Mouse (Mus musculus) embryonic facial prominence, embryonic 11.5 days (tissue): ENCODE measurements at regions not wholly inside any gene's neighbourhood (a gene's known extent, or its start where the extent isn't known, plus 50 kb on each side); places are given as distances from the start of the nearest gene placed in this dataset.

Source experiments
- ATAC-seq: fragments of 200-750 bp; cut with Nextera tagmentation; replicated peaks from 2 replicates; pipeline ENCODE4 v1.8.0; 2017; ENCODE audit warnings: low read depth; ENCODE audit not compliant: insufficient number of reproducible peaks, low FRiP score, low TSS enrichment
- DNase-seq: peaks from one replicate; pipeline ENCODE4 v3.0.0-alpha.2; 2015; ENCODE audit warnings: low spot score
- H3K27ac ChIP-seq: fragments of 300-500 bp; sonication (generic); replicated peaks from 2 replicates; pipeline ENCODE4 v1.5.1; 2014; ENCODE audit warnings: mild to moderate bottlenecking, low read depth, low read length, control low read depth
- H3K27me3 ChIP-seq: fragments of 300-500 bp; sonication (generic); 2 replicates; pipeline ENCODE4 v1.6.1; 2014; ENCODE audit warnings: mild to moderate bottlenecking, low read length, moderate library complexity, mixed read lengths; ENCODE audit not compliant: control insufficient read depth, insufficient read depth
- H3K36me3 ChIP-seq: fragments of 300-500 bp; sonication (generic); replicated peaks from 2 replicates; pipeline ENCODE4 v1.6.1; 2014; ENCODE audit warnings: low read depth, mild to moderate bottlenecking, low read length, moderate library complexity, mixed read lengths; ENCODE audit not compliant: control insufficient read depth, insufficient read depth
- H3K4me1 ChIP-seq: fragments of 300-500 bp; sonication (generic); 2 replicates; pipeline ENCODE4 v1.6.1; 2014; ENCODE audit warnings: low read length, mixed read lengths; ENCODE audit not compliant: control insufficient read depth, insufficient read depth
- H3K4me2 ChIP-seq: fragments of 300-500 bp; sonication (generic); 2 replicates; pipeline ENCODE4 v1.6.1; 2014; ENCODE audit warnings: low read depth, mild to moderate bottlenecking, control low read depth, low read length, moderate library complexity
- H3K4me3 ChIP-seq: fragments of 300-500 bp; sonication (generic); 2 replicates; pipeline ENCODE4 v1.5.1; 2014; ENCODE audit warnings: low read depth, low read length, control low read depth
- H3K9ac ChIP-seq: fragments of 300-500 bp; sonication (generic); replicated peaks from 2 replicates; pipeline ENCODE4 v1.6.1; 2014; ENCODE audit warnings: mild to moderate bottlenecking, control low read depth, low read length
- H3K9me3 ChIP-seq: fragments of 300-500 bp; sonication (generic); replicated peaks from 2 replicates; pipeline ENCODE4 v1.6.1; 2016; ENCODE audit warnings: mild to moderate bottlenecking, low read length, inconsistent platforms, mixed read lengths; ENCODE audit not compliant: control insufficient read depth
- WGBS: fragments of 180-500 bp; shearing (Covaris S2); extraction: QIAGEN DNeasy Blood & Tissue Kit; methylation state at CpG from one replicate; pipeline ENCODE4 v1.1.7; 2014; 5-methylcytosine and 5-hydroxymethylcytosine counted together

DNA sequence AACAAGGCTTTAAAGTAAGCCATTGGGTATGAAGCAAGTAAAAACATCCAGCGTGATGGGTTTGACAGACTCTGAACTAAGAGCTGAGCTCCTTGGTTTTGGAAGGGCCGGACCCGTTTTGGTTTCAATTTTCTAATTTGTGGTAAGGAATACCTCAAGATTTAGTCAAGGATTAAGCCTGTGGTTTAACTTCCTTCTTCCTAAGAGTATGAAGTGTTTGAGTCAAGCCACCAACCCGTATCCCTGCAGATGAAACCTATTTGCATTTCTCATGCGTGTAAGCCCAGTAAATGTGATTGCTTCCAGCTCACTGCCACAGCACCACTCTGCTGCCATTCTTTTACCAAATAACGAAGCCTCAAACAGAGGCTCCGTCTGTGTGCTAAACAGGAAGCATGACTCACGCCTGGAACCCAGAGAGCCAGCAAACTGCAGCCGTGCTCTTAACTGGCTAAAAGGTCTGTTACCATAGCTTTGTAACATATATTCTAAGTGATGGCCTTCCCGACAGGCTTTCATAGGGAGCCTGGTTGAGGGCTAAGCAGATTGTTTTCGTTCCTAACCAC is 149.7 kb downstream of the Etv1 start:
- no peaks in the 10 kb centered on the region for H3K27me3 ChIP-seq
- no peak overlapping the region for H3K9ac ChIP-seq
- H3K4me2 ChIP-seq = no peak overlapping the region
- H3K9me3 ChIP-seq = no peaks in the 10 kb centered on the region
- H3K27ac ChIP-seq = no peak overlapping the region
- H3K4me3 ChIP-seq = no peak overlapping the region
- WGBS = 24% methylated on average over 11 of the region's 11 CpGs
- peak; percentile 85 for ATAC-seq
- no peaks in the 10 kb centered on the region for H3K4me1 ChIP-seq
- H3K36me3 ChIP-seq = no peaks in the 10 kb centered on the region
- peak; percentile 75 for DNase-seq

DNA sequence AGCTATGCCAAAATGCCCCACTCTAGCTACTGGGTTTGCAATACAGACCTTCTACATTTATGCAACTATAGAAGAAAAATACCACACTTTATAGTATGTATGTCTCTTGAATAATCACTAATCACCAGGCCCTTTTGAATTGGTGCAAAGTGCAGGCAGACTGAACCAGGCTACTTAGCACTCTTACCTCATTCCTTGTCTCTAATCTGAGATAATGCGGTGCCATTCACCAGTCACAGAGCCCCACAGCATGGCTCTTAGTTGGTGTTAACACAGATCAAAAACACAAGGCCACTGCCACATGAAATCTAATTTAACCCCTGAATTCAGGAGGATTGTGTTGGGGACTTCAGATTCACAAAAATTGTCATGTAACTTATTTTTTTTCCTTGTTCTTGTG is 150.5 kb downstream of the Etv1 start:
- H3K36me3 ChIP-seq = no peaks in the 10 kb centered on the region
- DNase-seq = no peak
- H3K4me2 ChIP-seq = no peak overlapping the region
- no peak overlapping the region for H3K9ac ChIP-seq
- no peaks in the 10 kb centered on the region for H3K9me3 ChIP-seq
- H3K4me3 ChIP-seq = no peak overlapping the region
- WGBS = 61% methylated on average over 1 of the region's 1 CpGs
- no peaks in the 10 kb centered on the region for H3K27me3 ChIP-seq
- H3K4me1 ChIP-seq = no peaks in the 10 kb centered on the region
- H3K27ac ChIP-seq = no peak overlapping the region
- no peak for ATAC-seq

DNA sequence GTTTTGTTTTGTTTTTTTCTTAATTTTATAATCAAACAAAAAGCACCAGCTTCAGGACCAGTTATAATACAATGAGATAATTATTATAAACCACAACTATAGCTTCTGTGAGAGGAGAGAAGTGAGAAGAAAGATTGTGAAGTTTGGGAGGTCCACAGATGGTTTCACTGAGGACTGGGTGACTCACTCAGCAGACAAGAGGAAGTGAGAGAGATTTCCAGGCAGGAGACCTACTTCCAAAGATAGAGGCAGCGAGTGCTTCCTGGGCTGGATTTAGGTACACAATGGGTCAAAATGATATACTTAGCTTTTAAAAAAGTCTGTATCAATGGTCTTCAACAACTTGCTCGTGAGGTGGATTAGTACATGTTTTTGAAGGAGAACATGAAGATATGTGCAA is 152.6 kb downstream of the Etv1 start:
- Histone ChIP-seq H3K27ac (no peak overlapping the region), H3K9me3 (no peaks in the 10 kb centered on the region), H3K4me2 (no peak overlapping the region), H3K4me1 (no peaks in the 10 kb centered on the region), H3K9ac (no peak overlapping the region), H3K27me3 (no peaks in the 10 kb centered on the region), H3K4me3 (no peak overlapping the region), H3K36me3 (no peaks in the 10 kb centered on the region)
- DNase-seq = no peak
- no peak for ATAC-seq
- 88% methylated on average over 2 of the region's 2 CpGs for WGBS

DNA sequence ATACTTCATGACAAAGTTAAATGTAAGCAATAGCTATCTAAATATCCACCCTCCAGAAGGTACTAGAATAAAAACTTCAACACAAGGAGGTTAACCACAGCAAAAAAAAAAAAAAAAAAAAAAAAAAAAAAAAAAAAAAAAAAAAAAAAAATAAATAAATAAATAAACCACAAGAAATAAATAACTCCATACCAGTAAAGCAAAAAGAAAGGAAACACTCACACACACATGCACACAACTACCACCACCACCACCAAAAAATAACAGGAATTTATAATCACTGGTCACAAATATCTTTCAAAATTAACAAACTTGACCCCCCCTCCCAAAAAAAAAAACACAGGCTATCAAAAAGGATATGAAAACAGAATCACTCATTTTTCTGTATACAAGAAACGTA is 180.4 kb downstream of the Etv1 start:
- no peak for ATAC-seq
- WGBS = 75% methylated on average over 1 of the region's 1 CpGs

DNA sequence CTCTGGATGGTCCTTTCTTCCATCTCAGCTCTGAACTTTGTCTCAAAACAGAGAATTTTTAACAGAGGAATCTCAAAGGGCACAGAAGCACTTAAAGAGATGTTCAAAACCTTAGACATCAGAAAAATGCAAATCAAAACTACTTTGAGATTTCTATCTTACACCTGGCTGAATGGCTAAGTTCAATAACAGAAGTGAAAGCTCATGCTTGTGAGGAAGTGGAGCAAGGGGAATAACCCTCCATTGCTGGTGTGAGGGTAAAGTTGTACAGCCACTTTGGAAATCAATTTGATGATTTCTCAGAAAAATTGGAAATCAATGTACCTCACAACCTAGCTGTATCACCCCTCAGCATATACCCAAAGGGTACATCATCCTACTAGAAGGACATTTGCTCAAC is 183.1 kb downstream of the Etv1 start:
- Histone ChIP-seq H3K9ac (no peak overlapping the region), H3K9me3 (no peaks in the 10 kb centered on the region), H3K27ac (no peak overlapping the region), H3K4me2 (no peak overlapping the region), H3K36me3 (no peaks in the 10 kb centered on the region), H3K4me3 (no peak overlapping the region), H3K27me3 (no peaks in the 10 kb centered on the region), H3K4me1 (no peaks in the 10 kb centered on the region)
- no peak for ATAC-seq
- DNase-seq = no peak

More for the DNA sequence above, 180.4 kb downstream of the Etv1 start:
- H3K27me3 ChIP-seq = no peaks in the 10 kb centered on the region
- H3K4me3 ChIP-seq = no peak overlapping the region
- no peaks in the 10 kb centered on the region for H3K9me3 ChIP-seq
- no peak overlapping the region for H3K27ac ChIP-seq
- no peak overlapping the region for H3K4me2 ChIP-seq
- no peak overlapping the region for H3K9ac ChIP-seq
- no peaks in the 10 kb centered on the region for H3K36me3 ChIP-seq
- H3K4me1 ChIP-seq = no peaks in the 10 kb centered on the region
- no peak for DNase-seq

DNA sequence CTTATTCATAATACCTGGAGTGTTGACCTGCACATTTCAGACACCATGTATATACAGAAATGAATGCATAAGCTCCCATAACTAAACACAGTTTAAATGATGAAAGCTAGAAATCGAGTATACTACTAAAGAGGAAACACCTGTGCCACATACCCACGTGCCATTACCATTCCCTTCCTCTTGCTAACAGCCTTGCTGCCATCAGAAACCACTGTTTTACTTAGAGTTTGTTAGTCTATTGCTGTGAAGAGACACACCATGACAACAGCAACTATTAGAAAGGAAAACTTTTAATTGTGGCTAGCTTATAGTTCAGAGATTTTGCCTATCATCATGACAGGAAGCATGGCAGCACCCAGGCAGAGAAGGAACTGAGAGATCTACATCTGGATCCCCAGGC is 191.2 kb downstream of the Etv1 start:
- H3K27me3 ChIP-seq = no peaks in the 10 kb centered on the region
- DNase-seq (no peak), ATAC-seq (no peak)
- H3K4me1 ChIP-seq = no peaks in the 10 kb centered on the region
- 67% methylated on average over 2 of the region's 2 CpGs for WGBS
- H3K4me2 ChIP-seq = no peak overlapping the region
- H3K36me3 ChIP-seq = no peaks in the 10 kb centered on the region
- no peak overlapping the region for H3K4me3 ChIP-seq
- H3K9ac ChIP-seq = no peak overlapping the region
- H3K9me3 ChIP-seq = no peaks in the 10 kb centered on the region
- H3K27ac ChIP-seq = no peak overlapping the region

DNA sequence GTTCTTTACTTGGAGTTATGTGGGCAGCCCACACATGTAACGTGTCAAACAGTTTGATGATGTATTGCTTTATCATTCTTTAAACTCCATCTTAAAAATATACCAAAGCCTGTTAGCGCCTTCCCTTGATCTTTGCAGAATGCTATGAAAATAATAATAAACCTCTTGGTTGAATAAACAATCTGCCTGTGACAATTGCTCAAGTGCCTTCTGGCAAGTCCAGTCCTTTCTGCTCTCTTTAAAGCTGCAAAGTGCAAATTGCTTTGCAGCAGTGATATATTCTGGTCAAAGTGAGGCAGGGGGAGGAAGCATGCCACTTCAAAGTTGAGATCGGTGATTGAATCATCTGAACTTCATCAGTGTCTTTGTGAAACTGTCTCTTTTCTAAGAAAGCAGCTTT is 193.0 kb downstream of the Etv1 start:
- H3K9me3 ChIP-seq = no peaks in the 10 kb centered on the region
- no peak for DNase-seq

DNA sequence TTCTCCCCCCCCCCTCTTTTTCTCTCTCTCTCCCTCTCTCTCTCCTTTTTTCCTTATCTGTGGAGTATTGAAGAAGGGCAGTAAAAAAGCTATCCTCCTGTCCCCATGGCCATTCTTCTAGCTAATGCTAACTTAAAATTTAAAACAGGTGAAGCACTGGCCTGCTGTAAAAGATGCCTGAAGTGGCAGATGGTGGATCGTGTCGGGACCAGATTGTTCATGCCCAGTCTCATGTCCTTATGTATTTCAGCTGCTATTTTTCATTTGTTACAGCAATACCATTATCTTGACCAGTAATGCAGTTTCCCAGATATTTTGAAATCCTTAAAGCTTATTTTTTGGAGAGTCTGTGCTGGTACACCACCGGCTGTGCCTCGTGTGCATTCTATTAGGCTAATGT is 196.3 kb downstream of the Etv1 start:
- DNase-seq (no peak), ATAC-seq (no peak)
- H3K4me3 ChIP-seq = no peak overlapping the region
- H3K27ac ChIP-seq = no peak overlapping the region
- no peak overlapping the region for H3K9ac ChIP-seq
- no peaks in the 10 kb centered on the region for H3K36me3 ChIP-seq
- WGBS = 73% methylated on average over 4 of the region's 4 CpGs
- no peaks in the 10 kb centered on the region for H3K27me3 ChIP-seq
- H3K9me3 ChIP-seq = no peaks in the 10 kb centered on the region
- H3K4me2 ChIP-seq = no peak overlapping the region
- no peaks in the 10 kb centered on the region for H3K4me1 ChIP-seq

More for the DNA sequence above, 193.0 kb downstream of the Etv1 start:
- no peak for ATAC-seq
- no peak overlapping the region for H3K27ac ChIP-seq
- H3K9ac ChIP-seq = no peak overlapping the region
- H3K4me1 ChIP-seq = no peaks in the 10 kb centered on the region
- 72% methylated on average over 3 of the region's 3 CpGs for WGBS
- H3K4me3 ChIP-seq = no peak overlapping the region
- H3K36me3 ChIP-seq = no peaks in the 10 kb centered on the region
- no peaks in the 10 kb centered on the region for H3K27me3 ChIP-seq
- no peak overlapping the region for H3K4me2 ChIP-seq
